Mouse (Mus musculus) bone marrow macrophage, adult 2 months (primary cell): ENCODE measurements around the gene Olfr1225. TPM values are rescaled to one million over a fixed set of nuclear protein-coding genes. Genes with fewer than 3 reads are reported as not detected.
"Not testable (repeated sequence)": the region's sequence is repeated elsewhere in the genome, so short reads cannot be mapped to it uniquely, and the experiment has no call there.

Experiments
- H3K27ac ChIP-seq: 2 replicates; pipeline ENCODE4 v1.5.1; 2012; ENCODE audit warnings: low read depth, low read length; ENCODE audit not compliant: insufficient read depth
- H3K4me1 ChIP-seq: 2 replicates; pipeline ENCODE4 v1.6.1; 2012; ENCODE audit warnings: low read length; ENCODE audit not compliant: control insufficient read depth, insufficient read depth
- H3K4me3 ChIP-seq: 2 replicates; pipeline ENCODE4 v1.5.1; 2012; ENCODE audit warnings: mild to moderate bottlenecking, low read length, moderate library complexity; ENCODE audit not compliant: insufficient read depth
- CTCF ChIP-seq: IDR thresholded peaks from 2 replicates; pipeline ENCODE4 v1.5.1; 2012; ENCODE audit warnings: low read depth, mild to moderate bottlenecking, low read length, moderate library complexity
- POLR2A ChIP-seq: IDR thresholded peaks from 2 replicates; pipeline ENCODE4 v1.6.1; 2012; ENCODE audit warnings: mild to moderate bottlenecking, low read depth, low read length, borderline replicate concordance
- polyA plus RNA-seq: library from polyadenylated mRNA; stranded (reverse); fragments of >200 nt; gene quantifications from 2 replicates; pipeline ENCODE4 v1.2.4, GENCODE M21; 2012; ENCODE audit not compliant: missing spikeins, insufficient read depth, insufficient read length

The Olfr1225 gene
- not detected in 2 replicates for polyA plus RNA-seq

DNA sequence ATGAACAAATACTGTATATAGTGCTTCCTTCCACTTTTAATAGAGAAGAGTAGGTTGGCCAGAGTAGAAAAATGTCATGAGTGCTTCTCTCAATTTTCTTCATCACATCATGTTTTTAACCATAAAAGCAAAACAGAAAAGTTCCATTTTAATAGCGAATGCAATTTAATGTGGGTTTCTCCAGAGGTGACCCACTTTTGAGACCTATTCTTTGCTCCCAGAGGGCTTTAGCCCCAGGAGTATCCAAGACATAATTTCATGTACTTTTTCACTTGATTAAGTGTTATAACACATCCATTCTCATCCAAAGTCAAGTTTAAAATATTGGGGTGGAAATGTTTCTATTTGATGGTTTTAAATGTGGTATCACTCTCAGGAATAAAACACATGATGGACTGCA is at the start of gene Olfr1225:
Gene Olfr1225, minus strand, starts transcription at position 101 of the 400 bp plus-strand sequence.
- no peak within 1 kb of the TSS for H3K4me3 ChIP-seq

DNA sequence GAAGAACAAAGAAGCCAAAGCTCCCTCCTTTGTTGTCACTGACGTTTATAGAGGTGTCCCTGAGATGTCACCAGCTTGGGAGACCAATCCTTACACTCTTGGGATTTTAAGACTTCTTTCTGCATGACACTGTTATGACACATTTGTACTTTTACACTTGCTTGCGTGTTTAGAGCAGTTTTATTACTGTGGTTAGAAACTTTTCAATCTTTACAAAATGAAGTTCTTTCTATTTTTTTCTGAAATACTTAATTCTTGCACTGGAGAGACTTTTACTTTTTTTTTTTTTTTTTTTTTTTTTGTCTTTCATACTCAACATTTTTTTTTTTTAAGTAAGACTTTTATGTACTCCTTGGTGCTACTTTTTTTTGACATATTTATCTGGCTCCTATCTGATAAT is 25.5 kb upstream of the Olfr1225 start, which contains the start of gene Olfr1226:
Gene Olfr1226, minus strand, starts transcription at position 101 of the 400 bp plus-strand sequence.
- peaks cover 9% of the 10 kb centered on the region for H3K4me1 ChIP-seq
- H3K27ac ChIP-seq, result no peak within 1 kb of the TSS
- TF ChIP-seq POLR2A (no peak), CTCF (no peak)
- H3K4me3 ChIP-seq, result no peak within 1 kb of the TSS

More for the DNA sequence above, at the start of gene Olfr1225:
- no peaks in the 10 kb centered on the region for H3K4me1 ChIP-seq
- no peak within 1 kb of the TSS for H3K27ac ChIP-seq
- TF ChIP-seq POLR2A (no peak), CTCF (no peak)

GRCm38 (mm10) chr2:89196325-89196982 is 22.0 kb upstream of the Olfr1225 start:
- no peak for TF ChIP-seq POLR2A
- no peak for TF ChIP-seq CTCF
- Histone ChIP-seq H3K27ac (peak overlapping the region; percentile 95), H3K4me1 (peaks cover 9% of the 10 kb centered on the region), H3K4me3 (peak overlapping the region; percentile 30)

DNA sequence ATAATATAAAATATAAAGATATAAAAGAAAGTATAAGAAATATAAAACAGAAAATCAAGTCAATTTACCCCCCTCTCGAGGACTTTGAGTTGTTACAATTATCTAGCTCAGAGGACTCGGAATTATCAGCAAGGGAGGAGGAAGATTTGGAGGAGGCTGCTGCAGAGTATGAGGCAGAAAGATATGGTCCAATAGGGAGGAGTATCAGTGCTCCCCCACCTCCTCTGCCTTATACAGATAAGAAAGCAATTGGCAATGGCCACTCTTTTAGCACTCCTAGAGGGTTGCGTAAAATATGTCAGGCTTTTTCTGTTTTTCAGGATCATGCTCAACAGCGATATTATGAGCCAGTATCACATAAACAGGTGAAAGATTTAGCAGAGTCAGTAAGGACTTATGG is 9.8 kb downstream of the Olfr1225 start:
- not testable (repeated sequence) for H3K27ac ChIP-seq, H3K4me1 ChIP-seq, H3K4me3 ChIP-seq

- H3K4me3 ChIP-seq, H3K4me1 ChIP-seq, H3K27ac ChIP-seq: not testable (repeated sequence)
These were observed 10.5 kb downstream of the Olfr1225 start, which contains the start of gene Olfr1224-ps1 for GRCm38 (mm10) chr2:89163991-89164390. Gene Olfr1224-ps1 (minus strand): TSS chr2:89164091.

- H3K27ac ChIP-seq, result no peak within 1 kb of the TSS
- no peak within 1 kb of the TSS for H3K4me3 ChIP-seq
- no peaks in the 10 kb centered on the region for H3K4me1 ChIP-seq
- TF ChIP-seq POLR2A, result no peak
- no peak for TF ChIP-seq CTCF
These were observed 23.0 kb downstream of the Olfr1225 start, which contains the start of gene Olfr1223 for GRCm38 (mm10) chr2:89151460-89151859. Gene Olfr1223 (minus strand): TSS chr2:89151560.

GRCm38 (mm10) chr2:89132954-89133353 is 41.5 kb downstream of the Olfr1225 start, which contains the start of gene Olfr1222:
Gene Olfr1222 (minus strand): TSS chr2:89133054.
- Histone ChIP-seq H3K4me1 (peaks cover 6% of the 10 kb centered on the region), H3K27ac (no peak within 1 kb of the TSS), H3K4me3 (no peak within 1 kb of the TSS)
- TF ChIP-seq POLR2A, result no peak
- no peak for TF ChIP-seq CTCF

Other genes with a start within 250 kb of the Olfr1225 start
- not detected in 2 replicates for gene Olfr1211, start 236.6 kb downstream of the Olfr1225 start, polyA plus RNA-seq
- not detected in 2 replicates for gene Olfr1212, start 220.7 kb downstream of the Olfr1225 start, polyA plus RNA-seq
- not detected in 2 replicates for gene Gm13762, start 194.4 kb downstream of the Olfr1225 start, polyA plus RNA-seq
- not detected in 2 replicates for gene Olfr1214, start 182.0 kb downstream of the Olfr1225 start, polyA plus RNA-seq
- not detected in 2 replicates for gene Olfr1215, start 167.7 kb downstream of the Olfr1225 start, polyA plus RNA-seq
- gene Olfr1216, start 156.3 kb downstream of the Olfr1225 start, polyA plus RNA-seq, result not detected in 2 replicates
- not detected in 2 replicates for gene Olfr1217, start 142.6 kb downstream of the Olfr1225 start, polyA plus RNA-seq
- gene Olfr1218, start 113.5 kb downstream of the Olfr1225 start, polyA plus RNA-seq, result not detected in 2 replicates
- gene Olfr1219, start 91.2 kb downstream of the Olfr1225 start, polyA plus RNA-seq, result 0.37 TPM in 1 of 2 replicates, not detected in the other
- gene Olfr1220, start 67.8 kb downstream of the Olfr1225 start, polyA plus RNA-seq, result not detected in 2 replicates
- not detected in 2 replicates for gene Olfr1221, start 57.4 kb downstream of the Olfr1225 start, polyA plus RNA-seq
- gene Olfr1222, start 41.6 kb downstream of the Olfr1225 start, polyA plus RNA-seq, result not detected in 2 replicates
- not detected in 2 replicates for gene Olfr1223, start 23.1 kb downstream of the Olfr1225 start, polyA plus RNA-seq
- not detected in 2 replicates for gene Olfr1224-ps1, start 10.6 kb downstream of the Olfr1225 start, polyA plus RNA-seq
- gene Olfr1226, start 25.4 kb upstream of the Olfr1225 start, polyA plus RNA-seq, result not detected in 2 replicates
- not detected in 2 replicates for gene Olfr1228, start 79.4 kb upstream of the Olfr1225 start, polyA plus RNA-seq
- not detected in 2 replicates for gene Olfr1229, start 113.3 kb upstream of the Olfr1225 start, polyA plus RNA-seq
- not detected in 2 replicates for gene Olfr1230, start 122.6 kb upstream of the Olfr1225 start, polyA plus RNA-seq
- gene Olfr1231, start 132.4 kb upstream of the Olfr1225 start, polyA plus RNA-seq, result not detected in 2 replicates
- not detected in 2 replicates for gene Olfr1232, start 155.0 kb upstream of the Olfr1225 start, polyA plus RNA-seq
- gene Olfr1233, start 167.7 kb upstream of the Olfr1225 start, polyA plus RNA-seq, result not detected in 2 replicates
- not detected in 2 replicates for gene Olfr1234, start 190.2 kb upstream of the Olfr1225 start, polyA plus RNA-seq
- gene Olfr1238, start 235.0 kb upstream of the Olfr1225 start, polyA plus RNA-seq, result not detected in 2 replicates
- gene Olfr1239, start 245.7 kb upstream of the Olfr1225 start, polyA plus RNA-seq, result not detected in 2 replicates